Mouse (Mus musculus): ENCODE results near the gene Gstp2. TPM values are rescaled to one million over a fixed set of nuclear protein-coding genes. Genes with fewer than 3 reads are reported as not detected.
A peak's percentile ranks its signal among the peaks of the same experiment; 100 is the strongest.
"Not testable (repeated sequence)": the region's sequence is repeated elsewhere in the genome, so short reads cannot be mapped to it uniquely, and the experiment has no call there.

Gstp2 gene
- polyA plus RNA-seq, 1 experiment from 2014 or later, result 8.3 TPM

DNA sequence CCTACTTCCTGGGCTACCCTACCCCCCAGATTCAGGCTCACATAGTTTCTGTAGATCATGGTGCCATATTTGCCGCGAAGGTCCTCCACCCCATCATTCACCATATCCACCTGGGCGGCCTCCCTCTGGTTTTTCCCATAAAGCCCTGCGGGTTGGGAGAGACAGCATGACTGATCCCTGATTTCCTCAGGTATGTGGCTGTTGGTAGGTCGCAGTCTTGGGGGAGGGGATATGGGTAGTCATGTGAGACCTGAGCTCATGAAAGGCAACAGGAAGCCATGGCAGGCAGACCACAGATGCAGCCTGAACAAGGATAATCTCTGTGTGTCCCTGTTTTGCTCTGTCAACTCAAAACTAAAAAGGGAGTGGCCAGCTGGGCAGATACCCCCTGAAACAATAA, 4.9 kb downstream of the Gstp2 start:
- WGBS, result 86% methylated on average over 5 of the region's 5 CpGs
- H3K9ac ChIP-seq; H3K4me2 ChIP-seq (replicated peaks); H3K27ac ChIP-seq; H3K9me3 ChIP-seq (replicated peaks); H3K36me3 ChIP-seq; ATAC-seq (ENCODE audit: low FRiP score); H3K27me3 ChIP-seq; H3K4me3 ChIP-seq: not testable (repeated sequence)
- peaks cover 17% of the 10 kb centered on the region for H3K4me1 ChIP-seq

DNA sequence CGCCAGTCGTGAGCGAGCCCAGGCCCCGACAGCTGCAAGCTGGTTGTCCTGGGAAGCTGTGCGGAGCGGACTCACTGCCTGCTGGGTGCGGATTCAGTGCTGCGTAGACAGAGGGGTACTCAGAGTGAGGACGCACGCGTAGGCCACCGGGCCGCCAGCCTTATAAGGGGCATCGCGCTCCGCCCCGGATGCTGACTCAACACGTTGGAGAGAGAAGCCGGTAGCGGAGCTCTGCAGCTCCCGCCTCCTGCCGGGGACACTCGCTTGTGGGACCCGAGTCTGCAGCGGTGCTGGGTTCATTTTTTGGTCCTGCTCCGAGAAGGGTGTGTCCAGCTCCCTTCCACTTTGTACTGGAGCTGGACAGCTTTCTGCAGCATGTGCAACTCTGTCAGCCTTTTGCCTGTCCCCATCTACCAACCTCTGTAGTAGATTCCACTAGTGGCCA, 8.0 kb downstream of the Gstp2 start, which contains the start of gene Gstp1:
Gene Gstp1, minus strand, starts transcription at position 198 of the 445 bp plus-strand sequence.
- H3K4me1 ChIP-seq, result peaks cover 17% of the 10 kb centered on the region
- WGBS, result under 1% methylated on average over 26 of the region's 26 CpGs
- no peaks in the 10 kb centered on the region for H3K9me3 ChIP-seq (replicated peaks)
- H3K9ac ChIP-seq, result peak within 1 kb of the TSS; percentile 73
- H3K4me2 ChIP-seq (replicated peaks), result peak within 1 kb of the TSS; percentile 69
- peak; percentile 81 for ATAC-seq (ENCODE audit: low FRiP score)
- H3K27me3 ChIP-seq, result no peaks in the 10 kb centered on the region
- H3K27ac ChIP-seq, result 0 out of 2 replicates have a peak within 1 kb of the TSS, but pooled peaks have one; percentile 49
- peak within 1 kb of the TSS; percentile 57 for H3K4me3 ChIP-seq
- no peaks in the 10 kb centered on the region for H3K36me3 ChIP-seq

DNA sequence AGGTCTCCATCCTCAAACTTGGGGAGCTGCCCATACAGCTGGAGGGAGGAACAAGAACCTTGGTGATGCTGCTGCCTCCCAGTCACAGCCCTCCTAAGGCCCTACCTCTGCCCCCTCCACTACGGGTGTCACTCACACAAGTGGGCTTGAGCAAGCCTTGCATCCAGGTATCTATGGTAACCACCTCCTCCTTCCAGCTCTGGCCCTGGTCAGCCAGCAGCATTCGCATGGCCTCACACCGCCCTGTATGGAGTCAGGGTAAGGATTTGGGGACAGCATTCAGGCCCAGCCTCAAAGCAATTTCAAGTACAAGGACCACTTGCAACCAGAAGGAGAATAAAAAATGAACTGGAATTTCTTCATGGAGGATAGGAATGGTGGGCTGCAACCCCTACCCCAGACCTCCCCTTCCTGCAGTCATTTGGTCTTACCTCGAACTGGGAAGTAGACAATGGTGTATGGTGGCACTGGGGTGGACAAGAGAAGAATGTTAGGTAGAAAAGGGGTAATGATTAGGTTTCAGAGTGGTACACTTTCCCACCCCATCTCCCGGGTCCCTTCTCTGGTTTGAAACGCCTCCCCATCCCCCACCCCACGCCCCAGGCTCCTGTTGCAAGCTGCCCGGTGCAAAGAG, 8.6 kb downstream of the Gstp2 start:
- peak; percentile 50 for ATAC-seq (ENCODE audit: low FRiP score)
- not testable (repeated sequence) for H3K27me3 ChIP-seq; H3K9me3 ChIP-seq (replicated peaks); H3K36me3 ChIP-seq
- Histone ChIP-seq H3K4me2 (replicated peaks) (peak overlapping the region; percentile 69), H3K4me1 (peaks cover 17% of the 10 kb centered on the region), H3K27ac (0 out of 2 replicates have a peak overlapping the region, but pooled peaks have one; percentile 49), H3K4me3 (peak overlapping the region; percentile 57), H3K9ac (peak overlapping the region; percentile 73)
- 23% methylated on average over 7 of the region's 8 CpGs for WGBS

DNA sequence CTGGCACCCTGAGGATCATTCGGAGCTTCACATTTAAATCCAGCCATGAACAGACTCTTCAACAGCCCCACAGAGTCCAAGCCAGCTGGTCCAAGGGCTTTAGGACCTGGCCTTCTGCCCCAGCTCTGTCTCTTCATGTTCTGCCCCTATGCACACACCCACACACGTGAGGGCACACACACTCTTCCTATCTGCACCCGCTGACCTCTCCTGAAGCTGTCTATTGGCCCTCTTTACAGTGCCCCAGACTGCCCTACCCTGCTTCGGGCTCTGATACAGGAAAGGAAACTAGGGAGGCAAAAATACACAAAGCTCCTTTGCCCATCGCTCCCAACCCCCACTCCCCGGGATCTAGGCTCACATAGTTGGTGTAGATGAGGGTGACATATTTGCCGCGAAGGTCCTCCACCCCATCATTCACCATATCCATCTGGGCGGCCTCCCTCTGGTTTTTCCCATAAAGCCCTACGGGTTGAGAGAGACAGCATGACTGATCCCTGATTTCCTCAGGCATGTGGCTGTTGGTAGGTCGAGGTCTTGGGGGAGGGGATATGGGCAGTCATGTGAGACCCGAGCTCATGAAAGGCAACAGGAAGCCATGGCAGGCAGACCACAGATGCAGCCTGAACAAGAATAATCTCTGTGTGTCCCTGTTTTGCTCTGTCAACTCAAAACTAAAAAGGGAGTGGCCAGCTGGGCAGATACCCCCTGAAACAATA, 9.3 kb downstream of the Gstp2 start:
- Histone ChIP-seq H3K27ac (no peak overlapping the region), H3K9me3 (replicated peaks) (no peaks in the 10 kb centered on the region), H3K4me2 (replicated peaks) (peak overlapping the region; percentile 17; the same call in 1 of the 2 replicates), H3K27me3 (no peaks in the 10 kb centered on the region), H3K4me1 (peaks cover 17% of the 10 kb centered on the region), H3K36me3 (no peaks in the 10 kb centered on the region), H3K4me3 (no peak overlapping the region), H3K9ac (no peak overlapping the region)
- ATAC-seq (ENCODE audit: low FRiP score), result no peak
- WGBS, result 71% methylated on average over 12 of the region's 12 CpGs

DNA sequence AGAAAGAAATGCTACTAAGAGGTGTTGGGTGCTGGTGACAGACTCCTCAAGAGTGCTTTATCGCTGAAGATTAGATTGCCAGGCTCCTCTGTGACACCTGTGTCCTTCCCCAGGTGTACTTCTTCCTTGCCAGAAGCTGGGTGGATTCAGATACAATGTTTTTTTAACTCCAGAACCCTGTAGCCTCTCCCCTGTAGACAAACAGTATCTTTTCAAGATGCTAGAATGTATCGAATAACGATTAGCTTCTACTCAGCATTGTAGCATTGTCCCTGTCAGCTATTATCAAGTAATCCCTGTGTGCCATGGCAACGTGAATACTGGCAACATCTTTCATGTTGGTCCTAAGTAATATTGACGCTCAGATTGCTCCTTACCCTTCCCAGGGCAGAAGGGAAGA, 12.1 kb downstream of the Gstp2 start:
- H3K4me1 ChIP-seq, result peaks cover 17% of the 10 kb centered on the region
- 70% methylated on average over 5 of the region's 5 CpGs for WGBS
- no peak overlapping the region for H3K27ac ChIP-seq
- no peak overlapping the region for H3K4me3 ChIP-seq
- H3K27me3 ChIP-seq, result no peaks in the 10 kb centered on the region
- no peaks in the 10 kb centered on the region for H3K9me3 ChIP-seq (replicated peaks)
- H3K9ac ChIP-seq, result no peak overlapping the region
- no peaks in the 10 kb centered on the region for H3K36me3 ChIP-seq
- H3K4me2 ChIP-seq (replicated peaks), result no peak overlapping the region
- ATAC-seq (ENCODE audit: low FRiP score), result no peak

DNA sequence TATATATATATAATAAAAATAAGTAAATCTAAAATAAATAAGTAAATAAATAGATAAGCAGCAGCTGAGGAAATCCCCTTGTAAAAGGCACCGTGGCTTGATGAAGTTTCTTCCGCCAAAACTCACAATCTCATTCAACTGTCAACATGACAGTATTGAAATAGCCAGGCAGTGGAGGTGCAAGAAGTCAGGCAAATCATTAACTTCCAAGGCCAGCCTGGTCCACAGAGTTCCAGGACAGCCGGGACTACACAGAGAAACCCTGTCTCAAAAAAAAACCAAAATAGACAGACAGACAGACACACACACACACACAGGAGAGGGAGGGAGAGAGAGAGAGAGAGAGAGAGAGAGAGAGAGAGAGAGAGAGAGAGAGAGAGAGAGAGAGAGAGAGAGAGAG, 12.5 kb downstream of the Gstp2 start:
- WGBS, result 78% methylated on average over 3 of the region's 3 CpGs
- H3K4me2 ChIP-seq (replicated peaks), result no peak overlapping the region
- H3K27me3 ChIP-seq, result no peaks in the 10 kb centered on the region
- H3K36me3 ChIP-seq, result no peaks in the 10 kb centered on the region
- ATAC-seq (ENCODE audit: low FRiP score), result no peak
- H3K9ac ChIP-seq, result no peak overlapping the region
- no peaks in the 10 kb centered on the region for H3K9me3 ChIP-seq (replicated peaks)
- H3K4me3 ChIP-seq, result no peak overlapping the region
- H3K27ac ChIP-seq, result no peak overlapping the region
- H3K4me1 ChIP-seq, result peaks cover 16% of the 10 kb centered on the region

DNA sequence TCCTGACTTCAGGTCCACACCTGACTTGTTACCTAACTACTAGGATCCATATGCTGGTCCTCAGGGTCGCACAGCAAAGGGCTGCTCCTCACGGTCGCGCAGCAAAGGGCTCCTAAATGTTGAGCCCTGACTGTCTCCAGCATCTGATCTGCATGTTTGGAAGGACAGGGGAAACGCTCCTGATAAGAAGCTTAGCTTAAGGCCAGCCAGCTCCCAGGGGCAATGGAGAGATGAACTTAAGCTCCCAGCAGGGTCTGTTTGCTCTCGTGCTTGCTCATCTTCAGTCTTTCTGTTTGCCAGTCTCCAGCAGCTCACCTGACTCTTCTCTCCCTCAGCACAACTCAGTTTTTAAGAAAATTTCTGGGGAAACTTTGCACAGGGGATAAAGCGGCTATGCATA, 13.2 kb downstream of the Gstp2 start:
- Histone ChIP-seq H3K4me3 (no peak overlapping the region), H3K27me3 (no peaks in the 10 kb centered on the region), H3K9me3 (replicated peaks) (no peaks in the 10 kb centered on the region), H3K9ac (no peak overlapping the region), H3K4me2 (replicated peaks) (no peak overlapping the region), H3K4me1 (peaks cover 10% of the 10 kb centered on the region), H3K36me3 (no peaks in the 10 kb centered on the region), H3K27ac (no peak overlapping the region)
- 59% methylated on average over 7 of the region's 7 CpGs for WGBS
- ATAC-seq (ENCODE audit: low FRiP score), result no peak

DNA sequence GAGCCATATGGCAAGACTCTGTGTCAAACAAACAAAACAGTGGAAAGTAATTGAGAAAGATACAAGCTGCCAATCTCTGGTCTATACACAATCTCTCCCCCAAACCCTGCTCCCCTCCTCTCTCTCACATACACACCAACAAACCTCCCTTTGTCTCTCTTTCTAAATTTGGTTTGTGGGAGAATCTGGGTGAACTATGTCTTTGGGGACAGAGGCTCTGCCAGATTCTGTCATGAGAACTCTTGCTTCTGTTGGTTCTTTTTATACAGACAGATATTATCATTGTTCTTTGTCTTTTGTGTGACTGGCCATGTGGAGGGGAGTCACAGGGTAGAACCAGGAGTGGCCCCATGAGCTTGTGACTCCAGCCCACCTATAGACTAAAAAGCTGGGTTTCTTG, 18.2 kb downstream of the Gstp2 start:
- H3K4me3 ChIP-seq, result no peak overlapping the region
- no peak for ATAC-seq (ENCODE audit: low FRiP score)
- no peaks in the 10 kb centered on the region for H3K36me3 ChIP-seq
- H3K27me3 ChIP-seq, result no peaks in the 10 kb centered on the region
- no peak overlapping the region for H3K9ac ChIP-seq
- H3K4me2 ChIP-seq (replicated peaks), result no peak overlapping the region
- no peaks in the 10 kb centered on the region for H3K4me1 ChIP-seq
- H3K27ac ChIP-seq, result no peak overlapping the region
- H3K9me3 ChIP-seq (replicated peaks), result peaks cover 4% of the 10 kb centered on the region; the same call in 1 of the 2 replicates

DNA sequence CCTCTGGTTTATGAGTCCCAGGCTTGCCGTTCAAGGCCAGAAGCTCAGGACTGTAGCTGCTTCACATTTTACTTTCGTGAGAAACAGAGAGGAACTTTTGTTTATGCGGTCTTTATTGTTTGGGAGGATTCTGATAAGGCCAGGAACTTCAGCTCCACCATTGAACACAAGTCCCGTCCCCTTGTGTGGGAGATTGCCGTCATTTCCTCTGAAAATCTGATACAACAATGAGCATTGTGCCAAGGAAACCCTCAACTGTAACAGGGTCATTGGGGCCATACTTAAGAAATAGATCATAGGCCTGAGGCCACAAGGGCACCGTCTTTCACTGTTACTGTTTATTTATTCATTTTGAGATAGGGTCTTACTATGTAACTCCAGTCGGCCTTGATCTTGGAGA, 22.6 kb downstream of the Gstp2 start:
- Histone ChIP-seq H3K9ac (no peak overlapping the region), H3K9me3 (replicated peaks) (peaks cover 4% of the 10 kb centered on the region; the same call in 1 of the 2 replicates), H3K36me3 (no peaks in the 10 kb centered on the region), H3K27me3 (no peaks in the 10 kb centered on the region), H3K27ac (no peak overlapping the region), H3K4me2 (replicated peaks) (no peak overlapping the region), H3K4me3 (no peak overlapping the region), H3K4me1 (no peaks in the 10 kb centered on the region)
- 78% methylated on average over 7 of the region's 7 CpGs for WGBS
- no peak for ATAC-seq (ENCODE audit: low FRiP score)

DNA sequence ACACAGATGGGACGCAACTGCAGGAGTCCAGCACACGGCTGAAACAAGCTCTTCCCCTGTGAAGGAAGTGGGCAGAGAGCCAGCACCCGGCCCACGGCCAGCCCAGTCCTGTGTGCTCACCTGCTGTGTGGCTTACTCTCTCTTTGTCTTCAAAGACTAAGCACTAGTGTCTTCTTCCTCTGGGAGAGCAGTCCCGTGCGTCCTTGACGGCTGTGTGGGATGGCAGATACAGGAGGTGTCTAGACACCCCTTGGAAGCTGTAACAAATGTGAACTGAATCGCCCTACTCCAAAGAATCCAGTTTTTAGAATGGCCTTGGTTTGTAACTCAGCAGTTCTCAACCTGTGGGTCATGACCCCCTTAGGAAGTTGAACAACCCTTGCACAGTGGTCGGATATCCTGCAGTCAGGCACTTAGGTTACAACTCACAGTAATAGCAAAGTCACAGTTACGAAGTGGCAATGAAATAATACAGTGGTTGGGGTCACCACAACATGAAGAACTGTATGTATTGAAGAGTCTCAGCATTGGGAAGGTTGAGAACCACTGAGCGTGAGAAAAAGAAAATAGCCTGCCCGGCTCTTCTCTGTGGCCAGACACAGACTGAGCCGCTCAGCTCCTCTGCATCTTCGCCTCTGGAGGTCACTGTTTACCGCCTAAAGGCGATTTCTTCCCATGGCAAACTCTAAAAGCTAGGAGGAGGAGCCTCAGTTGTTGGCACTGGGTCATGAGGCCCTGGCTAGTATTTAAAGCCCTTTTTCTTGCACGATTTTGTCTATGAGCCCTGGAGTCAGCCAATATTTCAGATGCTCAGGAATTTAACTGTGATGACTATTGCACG, 26.9 kb downstream of the Gstp2 start:
- Histone ChIP-seq H3K4me3 (no peak overlapping the region), H3K4me1 (no peaks in the 10 kb centered on the region), H3K36me3 (no peaks in the 10 kb centered on the region), H3K4me2 (replicated peaks) (no peak overlapping the region), H3K27ac (no peak overlapping the region), H3K9me3 (replicated peaks) (no peaks in the 10 kb centered on the region), H3K9ac (no peak overlapping the region), H3K27me3 (no peaks in the 10 kb centered on the region)
- ATAC-seq (ENCODE audit: low FRiP score), result peak; percentile 52; the same call in 1 of the 2 replicates
- 31% methylated on average over 18 of the region's 18 CpGs for WGBS

DNA sequence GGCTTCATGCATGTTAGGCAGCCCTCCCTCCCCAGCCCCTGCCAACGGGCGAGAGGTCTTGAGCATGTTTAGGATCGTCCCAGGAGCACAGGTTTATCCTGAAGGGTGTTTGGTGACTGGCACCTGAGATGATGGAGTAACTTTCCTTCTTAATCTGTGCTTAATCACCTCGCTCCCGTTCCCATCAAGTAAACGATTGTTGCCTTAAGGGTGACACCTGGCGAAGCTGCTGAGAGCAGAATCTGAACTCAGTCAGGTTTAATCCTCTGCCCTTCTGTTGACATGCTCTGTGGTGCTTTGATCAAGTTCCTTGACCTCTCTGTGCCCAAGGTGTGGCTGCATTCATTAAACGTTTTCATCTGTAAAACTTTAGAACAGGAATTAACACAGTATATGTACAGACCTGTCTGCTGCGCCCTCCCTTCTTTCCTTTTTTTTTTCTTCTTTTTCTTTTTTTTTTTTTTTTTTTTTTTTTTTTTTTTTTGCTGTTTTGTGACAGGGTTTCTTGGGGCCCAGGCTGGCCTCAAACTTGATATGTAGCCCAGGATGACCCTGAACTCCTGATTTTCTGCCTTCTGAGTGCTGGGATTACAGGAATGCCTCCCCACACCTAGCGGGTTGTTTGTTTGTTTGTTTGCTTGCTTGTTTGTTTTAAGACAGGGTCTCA, 27.8 kb downstream of the Gstp2 start:
- Histone ChIP-seq H3K9ac (no peak overlapping the region), H3K4me1 (no peaks in the 10 kb centered on the region; the same call in 1 of the 2 replicates), H3K9me3 (replicated peaks) (no peaks in the 10 kb centered on the region), H3K4me3 (no peak overlapping the region), H3K27ac (no peak overlapping the region), H3K4me2 (replicated peaks) (no peak overlapping the region), H3K27me3 (no peaks in the 10 kb centered on the region), H3K36me3 (no peaks in the 10 kb centered on the region)
- 67% methylated on average over 10 of the region's 10 CpGs for WGBS
- no peak for ATAC-seq (ENCODE audit: low FRiP score)

DNA sequence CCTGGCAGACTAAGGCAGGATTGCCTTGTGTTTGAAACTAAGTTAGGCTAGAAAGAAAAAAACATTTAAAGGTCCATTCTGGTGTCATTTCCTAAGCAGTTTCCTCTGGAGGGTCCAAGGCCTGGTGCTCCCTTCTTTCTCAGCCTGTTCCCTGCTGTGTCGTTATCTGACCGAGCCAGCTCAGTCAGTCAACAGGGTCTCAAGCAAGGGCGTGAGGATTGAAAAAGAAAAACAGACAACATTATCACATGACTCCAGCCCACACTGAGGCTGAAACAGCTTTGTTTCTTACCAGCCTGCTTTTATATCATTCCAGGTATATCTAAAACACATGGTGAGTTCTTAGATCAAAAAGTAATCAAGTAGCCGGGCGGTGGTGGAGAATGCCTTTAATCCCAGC, 30.2 kb downstream of the Gstp2 start:
- Histone ChIP-seq H3K27ac (no peak overlapping the region), H3K4me2 (replicated peaks) (no peak overlapping the region), H3K36me3 (no peaks in the 10 kb centered on the region), H3K27me3 (no peaks in the 10 kb centered on the region), H3K4me3 (no peak overlapping the region), H3K9me3 (replicated peaks) (no peaks in the 10 kb centered on the region), H3K9ac (no peak overlapping the region), H3K4me1 (peaks cover 7% of the 10 kb centered on the region)
- 61% methylated on average over 5 of the region's 5 CpGs for WGBS
- ATAC-seq (ENCODE audit: low FRiP score), result no peak

Data from hindbrain, embryonic 12.5 days (tissue).